In genomic region chr11:107355526-107355925, GRCm38 (mm10) we compare ENCODE assay signal across 18 mouse cellular contexts.
DNase-seq lines count a peak whose midpoint lies in the region; ATAC-seq and TF ChIP-seq lines count a peak whose summit lies in the region.
"Had no signal": no experiment of that assay in that cellular context is flagged by ENCODE, and none has a peak within 500 bp of the region (broad histone marks: within the 10 kb centered on the region; RNA-seq: fewer than 3 reads in every experiment).

No protein-coding gene starts in this region.

- intact Hi-C loops in heart, postnatal 25 days (cut with DNase I), result no loop called here

- H3K4me3 ChIP-seq in heart, embryonic 15.5 days, result no peak overlapping the region
- no peak overlapping the region for H3K4me3 ChIP-seq in kidney, embryonic 16.5 days (ENCODE audit: low read length)
- no peak overlapping the region for H3K4me3 ChIP-seq in testis, adult 2 months (ENCODE audit: control insufficient read depth, low read depth, low read length)
- H3K4me3 ChIP-seq: embryonic facial prominence, embryonic 13.5 days; limb, embryonic 12.5 days; lung, embryonic 15.5 days; neural tube, embryonic 12.5 days had no signal

- no peak for TF ChIP-seq POLR2A in testis, adult 2 months (IDR thresholded peaks at IDR 0.05; ENCODE audit: control insufficient read depth, low read depth, low read length)

- H3K9me3 ChIP-seq in heart, embryonic 15.5 days (replicated peaks), result no peaks in the 10 kb centered on the region
- no peaks in the 10 kb centered on the region for H3K9me3 ChIP-seq in kidney, embryonic 16.5 days (ENCODE audit: low read length)
- H3K9me3 ChIP-seq: embryonic facial prominence, embryonic 13.5 days; G1E; limb, embryonic 12.5 days; lung, embryonic 15.5 days; neural tube, embryonic 12.5 days had no signal

- no peaks in the 10 kb centered on the region for H3K27me3 ChIP-seq in heart, embryonic 15.5 days
- no peaks in the 10 kb centered on the region for H3K27me3 ChIP-seq in kidney, embryonic 16.5 days (ENCODE audit: insufficient read depth, low read length)
- no peaks in the 10 kb centered on the region for H3K27me3 ChIP-seq in testis, adult 2 months (ENCODE audit: control insufficient read depth, insufficient read depth, low read length)
- H3K27me3 ChIP-seq: embryonic facial prominence, embryonic 13.5 days; limb, embryonic 12.5 days; lung, embryonic 15.5 days; neural tube, embryonic 12.5 days had no signal

- peaks cover 32% of the 10 kb centered on the region for H3K4me1 ChIP-seq in heart, embryonic 15.5 days (replicated peaks)
- H3K4me1 ChIP-seq in kidney, embryonic 16.5 days (ENCODE audit: insufficient read depth, low read length), result peaks cover 15% of the 10 kb centered on the region; the same call in 1 of the 2 replicates
- H3K4me1 ChIP-seq in testis, adult 2 months (ENCODE audit: control insufficient read depth, insufficient read depth, low read length), result no peaks in the 10 kb centered on the region

- peak overlapping the region; percentile 54; the same call in 1 of the 2 replicates for H3K27ac ChIP-seq in heart, embryonic 15.5 days
- H3K27ac ChIP-seq in kidney, embryonic 16.5 days (ENCODE audit: low read length), result 0 out of 2 replicates have a peak overlapping the region, but pooled peaks have one; percentile 22
- peak overlapping the region; percentile 7; the same call in 1 of the 2 replicates for H3K27ac ChIP-seq in testis, adult 2 months (ENCODE audit: control insufficient read depth, insufficient read depth, low read depth, low read length)
- H3K27ac ChIP-seq: embryonic facial prominence, embryonic 13.5 days; liver, embryonic 14.5 days; neural tube, embryonic 12.5 days had no signal

- no peak for ATAC-seq in heart, embryonic 15.5 days (replicated peaks; ENCODE audit: insufficient number of reproducible peaks, insufficient read depth, low FRiP score, low read depth)
- ATAC-seq in kidney, embryonic 16.5 days (ENCODE audit: low FRiP score, low TSS enrichment), result no peak
- ATAC-seq: forebrain, embryonic 16.5 days had no signal

- H3K4me2 ChIP-seq in heart, embryonic 15.5 days, result no peak overlapping the region
- no peak overlapping the region for H3K4me2 ChIP-seq in kidney, embryonic 16.5 days (replicated peaks; ENCODE audit: low read depth, low read length)
- H3K4me2 ChIP-seq: embryonic facial prominence, embryonic 13.5 days; limb, embryonic 12.5 days; lung, embryonic 15.5 days; neural tube, embryonic 12.5 days had no signal

- 51% methylated on average over 3 of the region's 3 CpGs for WGBS in heart, embryonic 15.5 days
- WGBS in kidney, embryonic 16.5 days, result 41% methylated on average over 3 of the region's 3 CpGs

- no peaks in the 10 kb centered on the region for H3K36me3 ChIP-seq in heart, embryonic 15.5 days
- H3K36me3 ChIP-seq in kidney, embryonic 16.5 days (ENCODE audit: insufficient read depth, low read length), result no peaks in the 10 kb centered on the region
- no peaks in the 10 kb centered on the region for H3K36me3 ChIP-seq in testis, adult 2 months (ENCODE audit: control insufficient read depth, insufficient read depth, low read length)
- H3K36me3 ChIP-seq: embryonic facial prominence, embryonic 13.5 days; limb, embryonic 12.5 days; lung, embryonic 15.5 days; neural tube, embryonic 12.5 days had no signal

- H3K9ac ChIP-seq in heart, embryonic 15.5 days, result no peak overlapping the region
- H3K9ac ChIP-seq in kidney, embryonic 16.5 days (replicated peaks; ENCODE audit: low read length), result no peak overlapping the region
- H3K9ac ChIP-seq: embryonic facial prominence, embryonic 13.5 days; limb, embryonic 12.5 days; liver, embryonic 14.5 days; lung, embryonic 15.5 days; neural tube, embryonic 12.5 days had no signal

- no peak for DNase-seq in heart, postnatal 25 days (ENCODE audit: low spot score)
- no peak for DNase-seq in kidney, adult 18-20 months
- no peak for DNase-seq in testis, postnatal 10 days (ENCODE audit: low spot score)
- DNase-seq in retina, postnatal 1 day, result no peak
- DNase-seq: adrenal gland, postnatal 25 days; kidney, adult 8-10 months; lung, postnatal 4 days; thymus, postnatal 36 days had no signal

- TF ChIP-seq CTCF in testis, adult 2 months (IDR thresholded peaks at IDR 0.05; ENCODE audit: control insufficient read depth, insufficient read depth, insufficient replicate concordance, low read depth, low read length), result no peak
